Mouse (Mus musculus): ENCODE results near the gene Ago4. TPM values are rescaled to one million over a fixed set of nuclear protein-coding genes. Genes with fewer than 3 reads are reported as not detected.

The Ago4 gene
- polyA plus RNA-seq, 1 experiment, result 3.5 TPM

- WGBS, result 86% methylated on average over 3 of the region's 3 CpGs
- no peak overlapping the region for H3K4me3 ChIP-seq (replicated peaks; ENCODE audit: control insufficient read depth, low read depth, low read length)
- H3K27ac ChIP-seq (ENCODE audit: control insufficient read depth, insufficient read depth, low read depth, low read length, poor library complexity), result no peak overlapping the region
- H3K4me1 ChIP-seq (ENCODE audit: control insufficient read depth, insufficient read depth, low read length), result no peaks in the 10 kb centered on the region
- no peak for TF ChIP-seq POLR2A (IDR thresholded peaks at IDR 0.05; ENCODE audit: borderline replicate concordance, control insufficient read depth, low read depth, low read length)
- no peak for TF ChIP-seq CTCF (IDR thresholded peaks at IDR 0.05; ENCODE audit: control insufficient read depth, insufficient read depth, low read length)
Measured at GRCm38 (mm10) chr4:126483874-126484273, 49.4 kb downstream of the Ago4 start.

- no peak overlapping the region for H3K27ac ChIP-seq (ENCODE audit: control insufficient read depth, insufficient read depth, low read depth, low read length, poor library complexity)
- 71% methylated on average over 12 of the region's 12 CpGs for WGBS
- TF ChIP-seq POLR2A (IDR thresholded peaks at IDR 0.05; ENCODE audit: borderline replicate concordance, control insufficient read depth, low read depth, low read length) (no peak), CTCF (IDR thresholded peaks at IDR 0.05; ENCODE audit: control insufficient read depth, insufficient read depth, low read length) (no peak)
- no peaks in the 10 kb centered on the region for H3K4me1 ChIP-seq (ENCODE audit: control insufficient read depth, insufficient read depth, low read length)
- no peak overlapping the region for H3K4me3 ChIP-seq (replicated peaks; ENCODE audit: control insufficient read depth, low read depth, low read length)
Measured at GRCm38 (mm10) chr4:126482951-126483350, 50.3 kb downstream of the Ago4 start.

- WGBS, result 81% methylated on average over 5 of the region's 5 CpGs
- TF ChIP-seq POLR2A (IDR thresholded peaks at IDR 0.05; ENCODE audit: borderline replicate concordance, control insufficient read depth, low read depth, low read length) (no peak), CTCF (IDR thresholded peaks at IDR 0.05; ENCODE audit: control insufficient read depth, insufficient read depth, low read length) (no peak)
- Histone ChIP-seq H3K4me3 (replicated peaks; ENCODE audit: control insufficient read depth, low read depth, low read length) (no peak overlapping the region), H3K4me1 (ENCODE audit: control insufficient read depth, insufficient read depth, low read length) (no peaks in the 10 kb centered on the region), H3K27ac (ENCODE audit: control insufficient read depth, insufficient read depth, low read depth, low read length, poor library complexity) (no peak overlapping the region)
Measured at GRCm38 (mm10) chr4:126481461-126481860, 51.8 kb downstream of the Ago4 start.

GRCm38 (mm10) chr4:126480288-126480687 lies 53.0 kb downstream of the Ago4 start:
- TF ChIP-seq POLR2A (IDR thresholded peaks at IDR 0.05; ENCODE audit: borderline replicate concordance, control insufficient read depth, low read depth, low read length) (no peak), CTCF (IDR thresholded peaks at IDR 0.05; ENCODE audit: control insufficient read depth, insufficient read depth, low read length) (no peak)
- Histone ChIP-seq H3K4me3 (replicated peaks; ENCODE audit: control insufficient read depth, low read depth, low read length) (no peak overlapping the region), H3K4me1 (ENCODE audit: control insufficient read depth, insufficient read depth, low read length) (no peaks in the 10 kb centered on the region), H3K27ac (ENCODE audit: control insufficient read depth, insufficient read depth, low read depth, low read length, poor library complexity) (no peak overlapping the region)
- 59% methylated on average over 3 of the region's 3 CpGs for WGBS

GRCm38 (mm10) chr4:126473031-126473430 lies 60.2 kb downstream of the Ago4 start:
- WGBS, result 63% methylated on average over 5 of the region's 5 CpGs
- Histone ChIP-seq H3K4me1 (ENCODE audit: control insufficient read depth, insufficient read depth, low read length) (no peaks in the 10 kb centered on the region), H3K27ac (ENCODE audit: control insufficient read depth, insufficient read depth, low read depth, low read length, poor library complexity) (no peak overlapping the region), H3K4me3 (replicated peaks; ENCODE audit: control insufficient read depth, low read depth, low read length) (no peak overlapping the region)
- no peak for TF ChIP-seq POLR2A (IDR thresholded peaks at IDR 0.05; ENCODE audit: borderline replicate concordance, control insufficient read depth, low read depth, low read length)
- no peak for TF ChIP-seq CTCF (IDR thresholded peaks at IDR 0.05; ENCODE audit: control insufficient read depth, insufficient read depth, low read length)

GRCm38 (mm10) chr4:126469334-126469733 lies 63.9 kb downstream of the Ago4 start:
- H3K4me1 ChIP-seq (ENCODE audit: control insufficient read depth, insufficient read depth, low read length), result no peaks in the 10 kb centered on the region
- H3K27ac ChIP-seq (ENCODE audit: control insufficient read depth, insufficient read depth, low read depth, low read length, poor library complexity), result no peak overlapping the region
- TF ChIP-seq POLR2A (IDR thresholded peaks at IDR 0.05; ENCODE audit: borderline replicate concordance, control insufficient read depth, low read depth, low read length), result no peak
- no peak for TF ChIP-seq CTCF (IDR thresholded peaks at IDR 0.05; ENCODE audit: control insufficient read depth, insufficient read depth, low read length)
- H3K4me3 ChIP-seq (replicated peaks; ENCODE audit: control insufficient read depth, low read depth, low read length), result no peak overlapping the region
- WGBS, result 54% methylated on average over 1 of the region's 1 CpGs

GRCm38 (mm10) chr4:126468925-126469324 lies 64.3 kb downstream of the Ago4 start:
- Histone ChIP-seq H3K4me3 (replicated peaks; ENCODE audit: control insufficient read depth, low read depth, low read length) (peak overlapping the region; percentile 0), H3K27ac (ENCODE audit: control insufficient read depth, insufficient read depth, low read depth, low read length, poor library complexity) (peak overlapping the region; percentile 5; the same call in 1 of the 2 replicates), H3K4me1 (ENCODE audit: control insufficient read depth, insufficient read depth, low read length) (no peaks in the 10 kb centered on the region)
- no peak for TF ChIP-seq CTCF (IDR thresholded peaks at IDR 0.05; ENCODE audit: control insufficient read depth, insufficient read depth, low read length)
- TF ChIP-seq POLR2A (IDR thresholded peaks at IDR 0.05; ENCODE audit: borderline replicate concordance, control insufficient read depth, low read depth, low read length), result no peak
- WGBS, result 1% methylated on average over 8 of the region's 8 CpGs

GRCm38 (mm10) chr4:126468285-126468901 lies 64.9 kb downstream of the Ago4 start, which contains the start of gene Ago1:
Ago1 (minus strand) TSS chr4:126468583.
- under 1% methylated on average over 55 of the region's 55 CpGs for WGBS
- TF ChIP-seq CTCF (IDR thresholded peaks at IDR 0.05; ENCODE audit: control insufficient read depth, insufficient read depth, low read length), result peak; percentile 83
- peak; percentile 56; the same call in 1 of the 2 replicates for TF ChIP-seq POLR2A (IDR thresholded peaks at IDR 0.05; ENCODE audit: borderline replicate concordance, control insufficient read depth, low read depth, low read length)
- peak within 1 kb of the TSS; percentile 64; the same call in 1 of the 2 replicates for H3K27ac ChIP-seq (ENCODE audit: control insufficient read depth, insufficient read depth, low read depth, low read length, poor library complexity)
- H3K4me3 ChIP-seq (replicated peaks; ENCODE audit: control insufficient read depth, low read depth, low read length), result peak within 1 kb of the TSS; percentile 61
- no peaks in the 10 kb centered on the region for H3K4me1 ChIP-seq (ENCODE audit: control insufficient read depth, insufficient read depth, low read length)

Data from bone marrow, adult 2 months (tissue).